Mouse (Mus musculus): ENCODE results near the gene Frmpd4. TPM values are rescaled to one million over a fixed set of nuclear protein-coding genes. Genes with fewer than 3 reads are reported as not detected.

The Frmpd4 gene
- polyA plus RNA-seq, 1 experiment from 2014 or later, result not detected

- Histone ChIP-seq H3K27ac (no peak overlapping the region), H3K4me3 (replicated peaks) (no peak overlapping the region), H3K9ac (no peak overlapping the region), H3K4me1 (replicated peaks) (no peaks in the 10 kb centered on the region), H3K27me3 (peaks cover 31% of the 10 kb centered on the region), H3K9me3 (replicated peaks) (no peaks in the 10 kb centered on the region), H3K4me2 (no peak overlapping the region), H3K36me3 (no peaks in the 10 kb centered on the region)
- no peak for ATAC-seq (ENCODE audit: low read depth)
- 16% methylated on average over 8 of the region's 8 CpGs for WGBS (ENCODE audit: insufficient replicate concordance)
- DNase-seq, result no peak
Measured at GRCm38 (mm10) chrX:168124043-168124442, 453.0 kb downstream of the Frmpd4 start.

GRCm38 (mm10) chrX:168123589-168123965 lies 453.5 kb downstream of the Frmpd4 start:
- DNase-seq (no peak), ATAC-seq (ENCODE audit: low read depth) (no peak)
- Histone ChIP-seq H3K4me2 (peak overlapping the region; percentile 24), H3K27ac (no peak overlapping the region), H3K4me1 (replicated peaks) (no peaks in the 10 kb centered on the region), H3K4me3 (replicated peaks) (no peak overlapping the region), H3K36me3 (no peaks in the 10 kb centered on the region), H3K9ac (no peak overlapping the region), H3K9me3 (replicated peaks) (no peaks in the 10 kb centered on the region), H3K27me3 (peaks cover 31% of the 10 kb centered on the region)
- WGBS (ENCODE audit: insufficient replicate concordance), result 8% methylated on average over 11 of the region's 11 CpGs

GRCm38 (mm10) chrX:168122806-168123588 lies 454.0 kb downstream of the Frmpd4 start:
- DNase-seq, result no peak

GRCm38 (mm10) chrX:168041589-168041988 lies 535.4 kb downstream of the Frmpd4 start:
- H3K27me3 ChIP-seq, result no peaks in the 10 kb centered on the region
- H3K9ac ChIP-seq, result no peak overlapping the region
- ATAC-seq (ENCODE audit: low read depth), result no peak
- no peaks in the 10 kb centered on the region for H3K4me1 ChIP-seq (replicated peaks)
- H3K27ac ChIP-seq, result no peak overlapping the region
- H3K9me3 ChIP-seq (replicated peaks), result no peaks in the 10 kb centered on the region
- no peak for DNase-seq
- H3K4me2 ChIP-seq, result no peak overlapping the region
- H3K4me3 ChIP-seq (replicated peaks), result no peak overlapping the region
- H3K36me3 ChIP-seq, result no peaks in the 10 kb centered on the region

More at GRCm38 (mm10) chrX:168122806-168123588, 454.0 kb downstream of the Frmpd4 start:
- H3K27me3 ChIP-seq, result peaks cover 31% of the 10 kb centered on the region
- peak overlapping the region; percentile 24 for H3K4me2 ChIP-seq
- H3K27ac ChIP-seq, result no peak overlapping the region
- H3K36me3 ChIP-seq, result no peaks in the 10 kb centered on the region
- 16% methylated on average over 42 of the region's 42 CpGs for WGBS (ENCODE audit: insufficient replicate concordance)
- no peaks in the 10 kb centered on the region for H3K4me1 ChIP-seq (replicated peaks)
- H3K9ac ChIP-seq, result no peak overlapping the region
- no peaks in the 10 kb centered on the region for H3K9me3 ChIP-seq (replicated peaks)
- H3K4me3 ChIP-seq (replicated peaks), result no peak overlapping the region
- ATAC-seq (ENCODE audit: low read depth), result no peak

GRCm38 (mm10) chrX:168020574-168021145 lies 556.4 kb downstream of the Frmpd4 start:
- no peaks in the 10 kb centered on the region for H3K36me3 ChIP-seq
- DNase-seq (no peak), ATAC-seq (ENCODE audit: low read depth) (no peak)
- H3K4me2 ChIP-seq, result no peak overlapping the region
- no peaks in the 10 kb centered on the region for H3K27me3 ChIP-seq
- H3K9me3 ChIP-seq (replicated peaks), result no peaks in the 10 kb centered on the region
- H3K4me1 ChIP-seq (replicated peaks), result no peaks in the 10 kb centered on the region
- H3K4me3 ChIP-seq (replicated peaks), result no peak overlapping the region
- WGBS (ENCODE audit: insufficient replicate concordance), result 55% methylated on average over 4 of the region's 4 CpGs
- H3K27ac ChIP-seq, result no peak overlapping the region
- H3K9ac ChIP-seq, result no peak overlapping the region

- Histone ChIP-seq H3K4me3 (replicated peaks) (no peak overlapping the region), H3K4me1 (replicated peaks) (no peaks in the 10 kb centered on the region), H3K27me3 (no peaks in the 10 kb centered on the region), H3K4me2 (no peak overlapping the region), H3K27ac (no peak overlapping the region), H3K9me3 (replicated peaks) (no peaks in the 10 kb centered on the region), H3K36me3 (no peaks in the 10 kb centered on the region), H3K9ac (no peak overlapping the region)
- ATAC-seq (ENCODE audit: low read depth) (no peak), DNase-seq (no peak)
- WGBS (ENCODE audit: insufficient replicate concordance), result 46% methylated on average over 3 of the region's 3 CpGs
Measured at GRCm38 (mm10) chrX:168017792-168018191, 559.2 kb downstream of the Frmpd4 start.

GRCm38 (mm10) chrX:167984835-167985234 lies 592.2 kb downstream of the Frmpd4 start:
- Histone ChIP-seq H3K4me1 (replicated peaks) (no peaks in the 10 kb centered on the region), H3K27ac (no peak overlapping the region), H3K27me3 (no peaks in the 10 kb centered on the region), H3K4me2 (no peak overlapping the region), H3K4me3 (replicated peaks) (no peak overlapping the region), H3K36me3 (no peaks in the 10 kb centered on the region), H3K9ac (no peak overlapping the region), H3K9me3 (replicated peaks) (no peaks in the 10 kb centered on the region)
- DNase-seq (no peak), ATAC-seq (ENCODE audit: low read depth) (no peak)

- H3K27ac ChIP-seq, result no peak overlapping the region
- H3K4me3 ChIP-seq (replicated peaks), result no peak overlapping the region
- no peaks in the 10 kb centered on the region for H3K4me1 ChIP-seq (replicated peaks)
- 72% methylated on average over 2 of the region's 2 CpGs for WGBS (ENCODE audit: insufficient replicate concordance)
- no peaks in the 10 kb centered on the region for H3K9me3 ChIP-seq (replicated peaks)
- no peak overlapping the region for H3K9ac ChIP-seq
- H3K27me3 ChIP-seq, result no peaks in the 10 kb centered on the region
- H3K4me2 ChIP-seq, result no peak overlapping the region
- no peaks in the 10 kb centered on the region for H3K36me3 ChIP-seq
- no peak for DNase-seq
- no peak for ATAC-seq (ENCODE audit: low read depth)
Measured at GRCm38 (mm10) chrX:167951207-167951606, 625.8 kb downstream of the Frmpd4 start.

GRCm38 (mm10) chrX:167909483-167909882 lies 667.5 kb downstream of the Frmpd4 start:
- no peak overlapping the region for H3K27ac ChIP-seq
- no peak overlapping the region for H3K4me2 ChIP-seq
- no peaks in the 10 kb centered on the region for H3K9me3 ChIP-seq (replicated peaks)
- no peaks in the 10 kb centered on the region for H3K27me3 ChIP-seq
- H3K4me3 ChIP-seq (replicated peaks), result no peak overlapping the region
- ATAC-seq (ENCODE audit: low read depth) (no peak), DNase-seq (no peak)
- no peak overlapping the region for H3K9ac ChIP-seq
- no peaks in the 10 kb centered on the region for H3K4me1 ChIP-seq (replicated peaks)
- H3K36me3 ChIP-seq, result no peaks in the 10 kb centered on the region

- no peak overlapping the region for H3K4me2 ChIP-seq
- H3K27ac ChIP-seq, result no peak overlapping the region
- ATAC-seq (ENCODE audit: low read depth) (no peak), DNase-seq (no peak)
- no peaks in the 10 kb centered on the region for H3K27me3 ChIP-seq
- H3K4me1 ChIP-seq (replicated peaks), result no peaks in the 10 kb centered on the region
- no peak overlapping the region for H3K9ac ChIP-seq
- no peak overlapping the region for H3K4me3 ChIP-seq (replicated peaks)
- no peaks in the 10 kb centered on the region for H3K9me3 ChIP-seq (replicated peaks)
- WGBS (ENCODE audit: insufficient replicate concordance), result 61% methylated on average over 3 of the region's 3 CpGs
- no peaks in the 10 kb centered on the region for H3K36me3 ChIP-seq
Measured at GRCm38 (mm10) chrX:167901046-167901445, 676.0 kb downstream of the Frmpd4 start.

GRCm38 (mm10) chrX:167854821-167855220 lies 722.2 kb downstream of the Frmpd4 start:
- H3K27ac ChIP-seq, result no peak overlapping the region
- no peak overlapping the region for H3K4me3 ChIP-seq (replicated peaks)
- H3K4me2 ChIP-seq, result no peak overlapping the region
- no peaks in the 10 kb centered on the region for H3K9me3 ChIP-seq (replicated peaks)
- H3K4me1 ChIP-seq (replicated peaks), result no peaks in the 10 kb centered on the region
- no peak for DNase-seq
- no peaks in the 10 kb centered on the region; the same call in 1 of the 2 replicates for H3K27me3 ChIP-seq
- WGBS (ENCODE audit: insufficient replicate concordance), result 56% methylated on average over 5 of the region's 5 CpGs
- H3K36me3 ChIP-seq, result no peaks in the 10 kb centered on the region
- ATAC-seq (ENCODE audit: low read depth), result no peak
- no peak overlapping the region for H3K9ac ChIP-seq

GRCm38 (mm10) chrX:167832543-167832942 lies 744.5 kb downstream of the Frmpd4 start:
- no peak overlapping the region for H3K9ac ChIP-seq
- H3K4me2 ChIP-seq, result no peak overlapping the region
- H3K27ac ChIP-seq, result no peak overlapping the region
- no peak overlapping the region for H3K4me3 ChIP-seq (replicated peaks)
- ATAC-seq (ENCODE audit: low read depth), result no peak
- H3K4me1 ChIP-seq (replicated peaks), result no peaks in the 10 kb centered on the region
- no peaks in the 10 kb centered on the region for H3K9me3 ChIP-seq (replicated peaks)
- no peak for DNase-seq
- no peaks in the 10 kb centered on the region for H3K36me3 ChIP-seq
- 53% methylated on average over 2 of the region's 2 CpGs for WGBS (ENCODE audit: insufficient replicate concordance)
- H3K27me3 ChIP-seq, result no peaks in the 10 kb centered on the region

Data from liver, embryonic 13.5 days (tissue).